Mouse (Mus musculus) adipocyte (in vitro differentiated cells): ENCODE data around the gene Btbd35f1.
"Not testable (repeated sequence)": the region's sequence is repeated elsewhere in the genome, so short reads cannot be mapped to it uniquely, and the experiment has no call there.

Source experiments
- DNase-seq: peaks from one replicate; pipeline ENCODE4 v3.0.0-alpha.2; 2016; ENCODE audit warnings: low spot score

Btbd35f1 gene

DNA sequence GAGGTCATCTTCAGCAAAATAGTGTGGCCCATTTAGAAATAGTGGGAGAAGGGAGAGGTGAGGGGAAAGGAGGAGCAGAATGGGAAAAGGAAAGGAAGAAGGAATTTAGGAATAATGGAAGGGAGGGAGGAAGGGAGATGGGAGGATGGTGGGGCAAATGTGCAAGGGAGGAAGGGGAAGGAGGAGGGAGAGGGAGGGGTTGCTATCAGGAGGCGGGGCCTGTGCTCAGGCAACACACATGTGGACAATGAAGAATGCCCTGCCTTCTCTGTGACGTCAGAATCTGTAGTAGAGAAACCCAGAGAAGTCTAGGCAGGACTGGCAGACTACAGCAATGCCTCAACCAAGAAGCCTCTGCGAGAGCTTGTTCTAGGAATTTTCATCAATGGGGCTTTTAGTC lies at the start of gene Btbd35f1:
Gene Btbd35f1, plus strand, starts transcription at position 301 of the 400 bp plus-strand sequence.
- DNase-seq, result not testable (repeated sequence)

DNA sequence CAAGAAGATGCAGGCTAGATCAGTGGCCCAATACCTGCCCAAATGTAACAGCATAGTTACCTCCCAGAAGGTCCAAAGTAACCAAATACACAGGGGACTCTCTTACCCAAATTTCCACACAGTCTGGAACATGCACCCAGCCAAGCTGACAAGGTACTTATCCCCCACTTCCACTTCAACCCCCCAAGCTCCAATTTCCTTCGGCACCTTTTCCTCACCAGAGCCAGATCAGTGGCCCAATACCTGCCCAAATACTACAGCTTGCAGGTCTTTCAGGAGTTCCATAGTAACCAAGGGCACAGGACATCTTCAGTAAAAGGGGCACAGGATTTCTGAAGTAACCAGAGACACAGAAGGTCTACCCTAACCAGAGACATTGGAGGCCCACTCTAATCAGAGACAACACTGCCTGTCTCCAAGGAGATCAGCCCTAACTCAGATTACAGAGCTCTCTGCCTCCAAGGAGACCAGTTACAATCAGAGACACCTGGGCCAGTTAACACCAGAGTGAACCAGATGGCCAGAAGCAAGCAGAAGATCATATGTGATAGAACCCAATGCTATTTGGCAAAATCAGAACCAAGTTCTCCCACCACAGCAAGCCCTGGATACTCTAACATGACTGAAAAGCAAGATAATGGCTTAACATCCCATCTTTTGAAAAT lies 31.2 kb downstream of the Btbd35f1 start:
- DNase-seq, result not testable (repeated sequence)

DNA sequence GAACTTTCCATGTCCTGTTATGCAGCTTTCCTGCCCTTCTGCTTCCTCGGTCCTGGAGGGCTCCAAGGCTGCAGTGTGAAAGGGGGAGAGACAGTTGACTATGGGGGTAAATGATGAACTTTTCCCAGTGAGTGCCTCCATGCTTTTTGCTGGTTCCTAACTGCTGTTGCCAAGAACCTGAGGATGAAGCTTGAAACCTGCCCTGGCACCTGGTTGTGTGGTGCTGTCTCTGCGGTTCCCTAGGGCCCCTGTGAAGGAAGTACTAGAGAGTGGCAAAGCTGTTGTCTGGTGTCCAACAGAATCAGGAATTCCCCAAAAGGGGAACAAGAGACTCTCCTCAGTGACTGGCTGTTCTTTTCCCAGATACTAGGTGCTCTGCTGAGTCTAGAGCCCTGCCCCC lies 41.2 kb downstream of the Btbd35f1 start:
- not testable (repeated sequence) for DNase-seq

DNA sequence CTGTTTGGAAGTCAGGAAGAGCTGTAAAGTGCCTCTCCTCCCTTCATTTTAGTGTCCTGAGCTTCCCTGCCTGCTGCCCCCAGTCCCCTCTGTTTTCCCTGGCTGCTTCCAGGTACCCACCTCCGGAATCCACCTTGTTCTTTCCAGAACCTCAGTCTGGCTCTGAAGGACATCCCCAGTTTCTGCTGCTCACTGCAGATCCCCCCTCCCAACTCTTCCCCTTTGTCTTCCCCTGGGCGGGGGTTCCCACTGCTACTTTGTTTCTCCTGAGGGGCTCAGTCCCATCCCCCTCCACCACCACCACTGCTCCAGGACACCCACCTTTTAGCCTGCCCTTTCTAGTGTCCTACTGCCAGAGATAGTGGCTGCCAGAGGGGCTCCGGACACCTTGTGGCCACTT lies 41.6 kb downstream of the Btbd35f1 start:
- DNase-seq, result not testable (repeated sequence)
